14 mouse cellular contexts compared by ENCODE assay signal in genomic region chr16:56311291-56311690, GRCm38 (mm10).
DNase-seq lines count a peak whose midpoint lies in the region; TF ChIP-seq lines count a peak whose summit lies in the region.
"Had no signal": no experiment of that assay in that cellular context is flagged by ENCODE, and none has a peak within 500 bp of the region (broad histone marks: within the 10 kb centered on the region; RNA-seq: fewer than 3 reads in every experiment).

No protein-coding gene starts in this region.

- no peaks in the 10 kb centered on the region for H3K27me3 ChIP-seq in kidney, adult 2 months (replicated peaks; ENCODE audit: control insufficient read depth, insufficient read depth, low read length)
- H3K27me3 ChIP-seq: forebrain, embryonic 15.5 days had no signal

- TF ChIP-seq CTCF in kidney, adult 2 months (conservative IDR thresholded peaks at IDR 0.05; ENCODE audit: insufficient read depth, insufficient read length, low read depth, low read length), result no peak
- no peak for TF ChIP-seq CTCF in lung, adult 2 months (IDR thresholded peaks at IDR 0.05; ENCODE audit: insufficient read depth, low read length)

- H3K4me1 ChIP-seq in kidney, adult 2 months (ENCODE audit: control insufficient read depth, insufficient read depth, low read length), result 0 out of 2 replicates have a peak, but pooled peaks cover 2% of the 10 kb centered on the region
- H3K4me1 ChIP-seq in lung, adult 2 months (ENCODE audit: control insufficient read depth, insufficient read depth, low read length), result no peaks in the 10 kb centered on the region
- H3K4me1 ChIP-seq: forebrain, embryonic 15.5 days had no signal

- no peak overlapping the region for H3K27ac ChIP-seq in kidney, adult 2 months (ENCODE audit: insufficient read depth, low read depth, low read length)
- H3K27ac ChIP-seq: forebrain, embryonic 15.5 days had no signal

- peak; percentile 58 to 59 for DNase-seq in cerebellum, postnatal 14 days
- DNase-seq in cerebellum, postnatal 36 days, result no peak
- peak; percentile 12 for DNase-seq in kidney, adult 2 months
- DNase-seq in kidney, adult 11 months, result no peak
- DNase-seq in lung, postnatal 10 days, result peak; percentile 37
- DNase-seq in lung, adult 2 months, result no peak
- DNase-seq in lung, postnatal 14 days, result peak; percentile 35
- no peak for DNase-seq in MN1 (ENCODE audit: low spot score)
- DNase-seq: B cell, adult 2 months; gastrocnemius, postnatal 14 days; left cerebral cortex, postnatal 4 days; thymus, adult 2 months had no signal

- no peak for TF ChIP-seq POLR2A in kidney, adult 2 months (IDR thresholded peaks at IDR 0.05; ENCODE audit: low read depth, low read length)
- TF ChIP-seq POLR2A in lung, adult 2 months (IDR thresholded peaks at IDR 0.05; ENCODE audit: borderline replicate concordance, extremely low read depth, low read depth, low read length), result no peak

- H3K4me3 ChIP-seq in kidney, adult 2 months (ENCODE audit: insufficient read depth, low read depth, low read length), result no peak overlapping the region
- H3K4me3 ChIP-seq in lung, adult 2 months (replicated peaks; ENCODE audit: extremely low read depth, low read depth, low read length), result no peak overlapping the region
- H3K4me3 ChIP-seq: forebrain, embryonic 15.5 days had no signal

- no peaks in the 10 kb centered on the region for H3K36me3 ChIP-seq in kidney, adult 2 months (ENCODE audit: control insufficient read depth, insufficient read depth, low read length)
- H3K36me3 ChIP-seq: forebrain, embryonic 15.5 days; G1E had no signal

Comparison
In these comparisons a context has a peak if more than half of its experiments do, and no peak if none do; other contexts are left out.
1. DNase-seq: peak in cerebellum, postnatal 14 days (2 of 2), kidney, adult 2 months (single experiment), lung, postnatal 10 days (single experiment) and lung, postnatal 14 days (single experiment); none in cerebellum, postnatal 36 days (0 of 2), kidney, adult 11 months (single experiment), lung, adult 2 months (single experiment) and MN1 (single experiment).